Mouse (Mus musculus): ENCODE results near the gene Grap.

DNA sequence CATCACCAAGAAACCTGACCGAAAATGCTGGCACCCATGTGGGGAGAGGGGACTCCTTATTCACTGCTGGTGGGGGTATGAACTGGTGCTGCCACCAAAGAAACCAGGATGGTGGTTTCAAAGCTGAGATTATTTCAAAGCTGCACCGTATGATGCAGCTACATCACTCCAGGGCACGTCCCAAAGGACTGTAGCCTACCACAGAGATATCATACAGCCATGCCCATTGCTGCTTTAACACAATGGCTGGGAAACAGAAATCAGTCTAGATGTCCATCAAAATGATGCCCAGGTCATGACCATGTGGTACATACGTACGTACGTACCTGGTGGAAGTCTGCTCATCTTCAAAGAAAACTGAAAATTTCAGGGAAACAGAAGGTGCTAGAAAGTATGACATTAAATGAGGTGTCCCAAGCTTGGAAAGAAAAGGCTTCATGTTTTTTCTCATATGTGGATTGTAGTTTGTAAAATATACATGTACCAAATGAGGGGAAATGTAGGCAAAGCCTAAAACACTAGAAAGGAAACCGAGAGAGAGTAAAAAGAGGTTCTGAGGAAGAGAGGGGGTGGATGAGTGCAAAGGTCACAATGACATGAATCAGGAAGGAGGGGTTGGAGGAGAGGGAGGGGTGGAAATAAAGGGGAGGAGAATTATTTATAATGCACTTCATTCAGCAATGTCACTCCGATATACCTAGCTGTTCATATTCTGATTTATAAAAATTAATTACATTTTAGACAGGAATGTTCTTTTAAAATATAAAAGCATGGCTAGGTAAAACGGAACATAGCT lies 2.4 kb upstream of the Grap start:
- TF ChIP-seq MAX (IDR thresholded peaks at IDR 0.05; ENCODE audit: low read depth) (no peak), SRF (IDR thresholded peaks at IDR 0.05; ENCODE audit: control insufficient read depth, insufficient read length, low read depth) (no peak), MYOD1 (IDR thresholded peaks at IDR 0.05; ENCODE audit: control insufficient read depth in 1 of 3, insufficient read length in 2 of 3, low read depth in 2 of 3) (no peak), POLR2A (IDR thresholded peaks at IDR 0.05; ENCODE audit: insufficient read length, low read depth) (no peak), CEBPB (IDR thresholded peaks at IDR 0.05; ENCODE audit: insufficient read depth, poor library complexity, severe bottlenecking) (no peak), REST (IDR thresholded peaks at IDR 0.05; ENCODE audit: insufficient read depth, insufficient read length) (no peak)

Data from myocyte (in vitro differentiated cells).